Mouse (Mus musculus) stomach, postnatal 0 days (tissue): Measurements from ENCODE around the gene Usp17ld.
"Not testable (repeated sequence)": the region's sequence is repeated elsewhere in the genome, so short reads cannot be mapped to it uniquely, and the experiment has no call there.

Experiments used
- CTCF ChIP-seq: IDR thresholded peaks from 2 replicates; pipeline ENCODE4 v1.5.1; 2016; ENCODE audit warnings: antibody characterized with exemption, low read depth, mild to moderate bottlenecking, moderate library complexity
- EP300 ChIP-seq: optimal IDR thresholded peaks from 2 replicates; pipeline ENCODE3; 2016; ENCODE audit warnings: antibody characterized with exemption

DNA sequence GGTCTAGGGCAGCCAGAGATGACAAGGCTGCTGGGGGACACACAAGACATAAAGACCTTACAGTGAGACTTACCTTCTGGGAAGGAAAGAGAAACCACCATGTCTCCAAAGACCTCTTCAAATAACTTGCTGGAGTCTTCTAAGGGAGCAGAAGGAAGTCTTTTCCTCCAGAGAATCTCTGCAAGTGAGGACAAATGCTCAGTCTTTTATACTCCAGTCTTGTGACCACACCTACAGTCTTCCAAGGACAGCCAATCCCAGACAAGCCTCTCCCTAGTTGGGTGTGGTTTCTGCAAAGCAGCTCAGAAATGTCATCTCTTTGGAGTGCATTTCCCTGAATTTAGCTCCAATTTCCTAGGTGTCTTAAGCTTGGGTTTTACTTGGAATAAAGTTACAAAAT, at the start of gene Usp17ld:
- TF ChIP-seq EP300, CTCF: not testable (repeated sequence)
